Mouse (Mus musculus) heart, adult 2 months (tissue): ENCODE results near the gene Ccdc141. TPM values are rescaled to one million over a fixed set of nuclear protein-coding genes. Genes with fewer than 3 reads are reported as not detected.

Experiments used
- DNase-seq, 2 experiments: peaks; one replicate each; pipeline ENCODE4 v3.0.0; 2021
- H3K27ac ChIP-seq: fragments of 200-600 bp; 2 replicates; pipeline ENCODE4 v1.8.1; 2022
- H3K27me3 ChIP-seq: fragments of 200-500 bp; 2 replicates; pipeline ENCODE4 v1.6.1; 2012; ENCODE audit warnings: mild to moderate bottlenecking, low read length, inconsistent platforms, mixed read lengths; ENCODE audit not compliant: control insufficient read depth, insufficient read depth
- H3K36me3 ChIP-seq: fragments of 200-500 bp; 2 replicates; pipeline ENCODE4 v1.6.1; 2012; ENCODE audit warnings: low read length, inconsistent platforms; ENCODE audit not compliant: control insufficient read depth, insufficient read depth
- H3K4me1 ChIP-seq: fragments of 200-500 bp; 2 replicates; pipeline ENCODE4 v1.6.1; 2011; ENCODE audit warnings: low read length; ENCODE audit not compliant: control insufficient read depth, insufficient read depth
- H3K4me3 ChIP-seq: fragments of 200-600 bp; 2 replicates; pipeline ENCODE4 v1.8.1; 2022
- H3K79me2 ChIP-seq: fragments of 200-500 bp; replicated peaks from 2 replicates; pipeline ENCODE4 v1.6.1; 2012; ENCODE audit warnings: mild to moderate bottlenecking, inconsistent platforms, low read length, moderate library complexity, mixed read lengths; ENCODE audit not compliant: control insufficient read depth, insufficient read depth
- H3K9ac ChIP-seq: fragments of 200-500 bp; 2 replicates; pipeline ENCODE4 v1.6.1; 2012; ENCODE audit warnings: low read depth, mild to moderate bottlenecking, control low read depth, inconsistent platforms, low read length, mixed read lengths
- CTCF ChIP-seq: fragments of 200-600 bp; IDR thresholded peaks from 2 replicates; pipeline ENCODE4 v1.8.1; 2022; ENCODE audit warnings: antibody characterized with exemption, mild to moderate bottlenecking, moderate library complexity
- EP300 ChIP-seq: fragments of 200-500 bp; IDR thresholded peaks from 2 replicates; pipeline ENCODE4 v1.6.1; 2011; ENCODE audit warnings: low read depth, low read length, control low read depth; ENCODE audit not compliant: insufficient read depth
- POLR2A ChIP-seq: fragments of 200-500 bp; IDR thresholded peaks from 2 replicates; pipeline ENCODE4 v1.6.1; 2011; ENCODE audit warnings: mild to moderate bottlenecking, low read depth, low read length, control low read depth; ENCODE audit not compliant: insufficient read depth
- WGBS: fragments of 180-500 bp; shearing (Covaris S2); methylation state at CpG from one replicate; pipeline ENCODE4 v1.1.7; 2018; 5-methylcytosine and 5-hydroxymethylcytosine counted together
- intact Hi-C: fragments of 180-260 bp; cut with DNase I; formaldehyde crosslinking; loops from one replicate; pipeline ENCODE4 v1.15.1; 2025
- polyA plus RNA-seq: library from polyadenylated mRNA; depleted of rRNA; stranded (reverse); fragments of >200 nt; gene quantifications from 2 replicates; pipeline ENCODE4 v1.2.3, GENCODE M21; 2012
- total RNA-seq, 2 experiments: library from RNA; stranded (reverse); gene quantifications; 2 replicates each; pipeline ENCODE4 v1.2.3; 2021

Ccdc141 gene
- total and polyA plus RNA-seq, 3 experiments, result 35.6 to 189 (median 182) TPM

DNA sequence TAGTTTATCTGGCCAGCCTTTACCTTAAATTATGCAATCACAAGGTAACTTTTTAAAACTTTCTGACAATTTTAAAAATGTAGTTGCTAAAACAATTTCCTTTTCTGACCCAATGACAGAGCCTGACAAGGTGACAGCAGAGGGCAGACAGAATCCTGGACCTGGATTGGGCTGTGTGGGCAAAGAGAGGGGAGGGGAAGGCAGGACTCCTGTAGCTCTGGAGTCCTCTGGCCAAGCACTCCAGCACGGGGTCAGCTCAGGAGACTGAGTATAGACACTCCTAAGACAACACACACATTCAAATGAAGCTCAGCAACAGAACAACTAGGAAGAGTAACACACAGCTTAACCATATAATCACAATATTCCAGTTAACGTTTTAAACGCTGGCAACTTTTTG lies 19.9 kb upstream of the Ccdc141 start:
- Histone ChIP-seq H3K4me3 (no peak overlapping the region), H3K27me3 (no peaks in the 10 kb centered on the region), H3K4me1 (no peaks in the 10 kb centered on the region), H3K36me3 (no peaks in the 10 kb centered on the region; the same call in 1 of the 2 replicates), H3K9ac (no peak overlapping the region), H3K27ac (peak overlapping the region; percentile 13), H3K79me2 (no peaks in the 10 kb centered on the region)
- peak in 1 of 2 experiments; percentile 32 for DNase-seq
- TF ChIP-seq CTCF, result no peak
- TF ChIP-seq EP300, result no peak
- TF ChIP-seq POLR2A, result no peak
- 88% methylated on average over 3 of the region's 3 CpGs for WGBS
- intact Hi-C loops, result no loop called here

DNA sequence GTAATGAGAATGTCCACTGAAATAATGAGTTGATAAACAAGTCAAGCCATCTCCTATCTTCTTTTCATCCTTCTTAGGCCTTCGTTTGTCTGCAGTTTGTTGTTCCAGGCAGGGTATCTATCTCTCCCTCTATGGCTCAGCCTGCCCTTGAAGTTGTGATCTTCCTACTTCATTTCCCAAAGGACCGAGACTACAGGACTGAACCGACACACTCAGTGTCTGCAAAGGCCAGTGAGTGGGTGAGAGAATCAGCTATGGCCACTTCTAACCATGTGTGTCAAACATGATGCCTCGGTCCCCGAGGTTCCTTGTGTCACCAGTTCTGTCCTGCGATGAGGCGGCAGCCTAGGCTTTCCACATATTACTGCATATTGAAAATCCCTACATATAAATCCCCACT lies 19.2 kb upstream of the Ccdc141 start:
- Histone ChIP-seq H3K27ac (peak overlapping the region; percentile 8), H3K4me3 (no peak overlapping the region), H3K9ac (no peak overlapping the region), H3K36me3 (no peaks in the 10 kb centered on the region; the same call in 1 of the 2 replicates), H3K79me2 (no peaks in the 10 kb centered on the region), H3K4me1 (no peaks in the 10 kb centered on the region), H3K27me3 (no peaks in the 10 kb centered on the region)
- DNase-seq, result no peak
- 86% methylated on average over 7 of the region's 7 CpGs for WGBS
- intact Hi-C loops, result no loop called here
- no peak for TF ChIP-seq CTCF
- no peak for TF ChIP-seq POLR2A
- no peak for TF ChIP-seq EP300

DNA sequence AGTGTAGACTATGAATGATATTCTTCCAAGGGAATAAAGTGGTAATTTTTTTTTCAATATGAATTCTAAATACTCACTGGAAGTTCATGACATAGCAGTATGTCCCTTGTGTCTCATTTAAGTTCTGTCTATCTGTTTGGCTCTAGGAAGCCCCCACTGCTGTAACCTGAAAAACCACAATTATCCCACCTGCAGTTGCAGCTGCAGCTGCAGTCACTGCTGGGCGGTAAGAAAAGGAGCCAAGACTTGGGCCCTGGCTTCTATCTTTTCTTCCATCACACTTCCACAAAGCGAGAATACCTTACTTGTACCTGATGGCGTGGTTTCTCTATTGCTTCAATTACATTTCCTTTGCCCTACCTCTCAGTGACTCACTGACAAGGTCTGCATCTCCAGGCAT lies 17.1 kb upstream of the Ccdc141 start:
- no peak overlapping the region for H3K9ac ChIP-seq
- no peak for DNase-seq
- no peaks in the 10 kb centered on the region for H3K27me3 ChIP-seq
- no peak for TF ChIP-seq EP300
- intact Hi-C loops, result no loop called here
- H3K79me2 ChIP-seq, result no peaks in the 10 kb centered on the region
- H3K4me1 ChIP-seq, result peaks cover 2% of the 10 kb centered on the region; the same call in 1 of the 2 replicates
- 97% methylated on average over 3 of the region's 3 CpGs for WGBS
- H3K4me3 ChIP-seq, result no peak overlapping the region
- H3K27ac ChIP-seq, result no peak overlapping the region
- H3K36me3 ChIP-seq, result peaks cover 8% of the 10 kb centered on the region

DNA sequence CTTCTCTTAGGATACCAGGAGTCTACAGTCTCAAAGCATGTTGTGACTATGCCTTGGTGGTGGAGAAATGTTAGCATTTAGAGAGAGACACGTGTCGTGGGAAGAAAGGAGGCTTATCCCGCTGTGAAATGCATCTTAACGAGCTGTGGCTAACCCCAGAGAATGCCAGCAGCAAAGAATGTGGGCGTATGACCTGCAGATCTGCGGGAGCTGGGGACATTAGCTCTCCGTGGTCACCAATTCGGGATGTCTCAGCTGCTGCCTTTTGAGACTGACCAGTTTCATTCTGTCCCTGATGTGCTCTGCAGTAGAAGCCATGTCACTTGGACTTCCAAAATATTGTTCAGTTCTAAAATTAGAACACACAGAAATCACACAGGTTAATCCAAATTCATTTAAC lies 16.5 kb upstream of the Ccdc141 start:
- TF ChIP-seq EP300, result no peak

DNA sequence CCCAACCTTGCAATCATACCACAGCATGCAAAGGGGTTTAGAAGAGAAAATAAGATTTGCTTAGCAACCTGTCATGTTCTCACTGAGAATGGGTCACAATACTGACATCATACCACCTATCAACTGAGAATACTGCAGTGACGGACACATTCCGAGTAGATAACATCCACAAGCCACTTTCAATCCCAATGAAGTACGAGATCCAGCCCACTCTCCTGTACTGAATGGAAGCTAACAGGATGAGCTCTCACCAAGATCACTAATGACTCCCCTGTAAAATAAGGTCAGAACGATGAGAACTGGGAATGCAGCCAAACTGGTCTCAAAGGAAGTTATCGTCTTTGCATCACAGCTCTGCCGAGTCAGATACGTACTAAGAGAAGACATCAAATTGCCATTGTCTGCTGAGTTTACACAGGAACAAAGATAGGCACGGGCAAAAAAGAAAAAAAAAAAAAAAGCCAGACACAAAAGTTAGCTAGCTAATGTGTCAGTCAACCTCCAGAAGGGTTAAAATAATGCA lies 13.7 kb upstream of the Ccdc141 start:
- no peak for DNase-seq
- H3K27me3 ChIP-seq, result no peaks in the 10 kb centered on the region
- TF ChIP-seq EP300, result no peak
- no peak for TF ChIP-seq CTCF
- no peak for TF ChIP-seq POLR2A
- H3K9ac ChIP-seq, result no peak overlapping the region
- H3K36me3 ChIP-seq, result peaks cover 10% of the 10 kb centered on the region
- WGBS, result 25% methylated on average over 8 of the region's 8 CpGs
- H3K79me2 ChIP-seq, result no peaks in the 10 kb centered on the region
- intact Hi-C loops, result no loop called here
- peaks cover 4% of the 10 kb centered on the region for H3K4me1 ChIP-seq
- no peak overlapping the region for H3K27ac ChIP-seq
- no peak overlapping the region for H3K4me3 ChIP-seq

More for the DNA sequence above, 16.5 kb upstream of the Ccdc141 start:
- 71% methylated on average over 8 of the region's 8 CpGs for WGBS
- H3K4me3 ChIP-seq, result no peak overlapping the region
- H3K4me1 ChIP-seq, result peaks cover 4% of the 10 kb centered on the region
- no peak overlapping the region for H3K27ac ChIP-seq
- H3K9ac ChIP-seq, result no peak overlapping the region
- no peaks in the 10 kb centered on the region for H3K79me2 ChIP-seq
- intact Hi-C loops, result no loop called here
- no peak for DNase-seq
- H3K27me3 ChIP-seq, result no peaks in the 10 kb centered on the region
- peaks cover 8% of the 10 kb centered on the region for H3K36me3 ChIP-seq

DNA sequence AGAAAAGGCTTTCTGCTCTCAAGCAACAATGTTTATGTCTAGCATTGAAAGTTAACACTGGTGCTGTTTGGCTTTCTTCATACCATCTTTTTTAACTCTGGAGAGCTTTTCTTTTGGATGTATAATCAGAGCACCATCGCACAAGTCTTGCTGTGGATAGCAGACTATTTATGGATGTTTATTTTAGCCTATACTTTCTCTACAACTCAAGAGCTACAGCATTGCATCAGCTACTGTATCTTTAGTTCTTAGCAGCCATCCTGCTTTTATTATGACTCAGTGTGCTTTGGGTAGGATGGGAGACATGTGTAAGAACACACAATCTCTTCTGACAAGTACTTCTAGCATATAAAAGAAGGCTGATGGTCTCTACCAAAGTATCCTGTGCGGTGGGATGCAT lies 13.2 kb upstream of the Ccdc141 start:
- H3K4me1 ChIP-seq, result peaks cover 4% of the 10 kb centered on the region
- H3K9ac ChIP-seq, result no peak overlapping the region
- DNase-seq, result no peak
- H3K36me3 ChIP-seq, result peaks cover 10% of the 10 kb centered on the region
- 78% methylated on average over 2 of the region's 2 CpGs for WGBS
- H3K4me3 ChIP-seq, result no peak overlapping the region
- no peaks in the 10 kb centered on the region for H3K79me2 ChIP-seq
- H3K27ac ChIP-seq, result no peak overlapping the region
- intact Hi-C loops, result no loop called here
- no peaks in the 10 kb centered on the region for H3K27me3 ChIP-seq
- TF ChIP-seq EP300 (no peak), CTCF (no peak), POLR2A (no peak)
